Mouse (Mus musculus): ENCODE results near the gene Krtap1-4. TPM values are rescaled to one million over a fixed set of nuclear protein-coding genes. Genes with fewer than 3 reads are reported as not detected.
"Not testable (repeated sequence)": the region's sequence is repeated elsewhere in the genome, so short reads cannot be mapped to it uniquely, and the experiment has no call there.

Krtap1-4 gene
- polyA plus RNA-seq (2014; fragmentation: Nextera tagmentation; extraction: Ambion mirVana): not detected in 2 replicates

DNA sequence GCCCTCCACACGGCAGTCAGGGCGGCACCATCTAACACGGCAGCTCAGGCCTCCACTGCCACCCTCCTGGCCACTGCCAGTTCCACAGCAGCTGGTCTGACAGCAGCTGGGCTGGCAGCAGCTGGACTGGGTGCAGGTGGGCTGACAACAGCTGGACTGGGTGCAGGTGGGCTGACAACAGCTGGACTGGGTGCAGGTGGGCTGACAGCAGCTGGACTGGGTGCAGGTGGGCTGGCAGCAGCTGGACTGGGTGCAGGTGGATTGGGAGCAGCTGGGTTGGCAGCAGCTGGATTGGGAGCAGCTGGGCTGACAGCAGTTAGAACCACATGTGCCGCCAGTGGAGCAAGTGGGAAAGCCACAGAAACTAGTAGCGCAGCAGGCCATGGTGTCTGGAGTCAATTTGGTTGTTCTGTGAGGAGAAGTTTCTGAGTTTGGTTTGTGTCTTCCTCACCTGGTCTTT, at the start of gene Krtap1-4:
TSS of gene Krtap1-4 (minus strand) at position 410 of the 460 bp plus-strand sequence.
- TF ChIP-seq CTCF (IDR thresholded peaks at IDR 0.05; ENCODE audit: low read depth): no peak
- 73% methylated on average over 5 of the region's 5 CpGs for WGBS
- H3K9me3 ChIP-seq (ENCODE audit: low read depth, low read length): no peaks in the 10 kb centered on the region
- no peak within 1 kb of the TSS for H3K27ac ChIP-seq (ENCODE audit: low read depth)
- ATAC-seq (ENCODE audit: insufficient read depth) (no peak), DNase-seq (no peak)
- H3K27me3 ChIP-seq (ENCODE audit: insufficient read depth, low read length): no peaks in the 10 kb centered on the region
- no peaks in the 10 kb centered on the region for H3K4me1 ChIP-seq (ENCODE audit: insufficient read depth)
- H3K4me2 ChIP-seq: no peak within 1 kb of the TSS
- H3K36me3 ChIP-seq (ENCODE audit: insufficient read depth): no peaks in the 10 kb centered on the region
- H3K4me3 ChIP-seq (ENCODE audit: low read depth, low read length): no peak within 1 kb of the TSS
- H3K9ac ChIP-seq: no peak within 1 kb of the TSS

DNA sequence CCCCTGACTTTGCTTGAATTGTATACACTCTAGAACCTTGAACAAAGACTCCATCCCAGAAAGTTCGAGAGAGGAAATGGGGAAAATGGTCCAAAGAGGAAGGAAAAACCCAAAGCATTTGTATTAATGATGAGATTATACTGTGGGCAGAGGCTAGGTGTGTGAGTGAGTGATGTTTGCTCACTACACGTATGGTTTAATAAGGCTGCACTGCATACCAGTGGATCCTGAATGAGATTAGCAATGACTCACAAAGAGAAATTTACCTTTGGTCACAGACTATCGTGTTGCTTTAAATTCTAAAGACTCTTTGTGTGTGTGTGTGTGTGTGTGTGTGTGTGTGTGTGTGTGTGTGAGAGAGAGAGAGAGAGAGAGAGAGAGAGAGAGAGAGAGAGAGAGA, 47.4 kb upstream of the Krtap1-4 start:
- H3K9ac ChIP-seq: no peak overlapping the region
- no peak overlapping the region for H3K4me2 ChIP-seq
- H3K9me3 ChIP-seq (ENCODE audit: low read depth, low read length): no peaks in the 10 kb centered on the region
- H3K4me1 ChIP-seq (ENCODE audit: insufficient read depth): no peaks in the 10 kb centered on the region
- no peaks in the 10 kb centered on the region for H3K27me3 ChIP-seq (ENCODE audit: insufficient read depth, low read length)
- no peak overlapping the region for H3K4me3 ChIP-seq (ENCODE audit: low read depth, low read length)
- 44% methylated on average over 3 of the region's 3 CpGs for WGBS
- no peak for TF ChIP-seq CTCF (IDR thresholded peaks at IDR 0.05; ENCODE audit: low read depth)
- no peak for DNase-seq
- H3K27ac ChIP-seq (ENCODE audit: low read depth): no peak overlapping the region
- ATAC-seq (ENCODE audit: insufficient read depth): no peak
- H3K36me3 ChIP-seq (ENCODE audit: insufficient read depth): no peaks in the 10 kb centered on the region

DNA sequence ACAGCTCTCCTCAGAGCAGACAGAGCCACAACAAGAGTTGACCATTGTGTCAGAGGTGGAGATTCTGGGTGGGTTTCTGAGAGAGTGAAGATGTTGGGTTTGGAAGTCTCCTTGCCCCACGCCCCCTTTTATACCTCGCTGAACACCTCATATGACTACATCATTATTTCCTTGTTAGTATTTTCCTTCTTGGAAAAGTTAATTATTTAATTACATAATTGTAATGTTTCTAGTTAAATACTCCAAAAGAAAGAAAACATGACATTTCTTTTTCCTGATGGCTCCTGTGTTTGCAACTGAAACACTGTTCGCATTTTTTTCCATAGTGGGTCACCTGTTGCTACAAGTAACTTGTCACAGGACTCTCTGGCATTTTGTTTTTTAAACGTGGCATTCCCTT, 44.7 kb upstream of the Krtap1-4 start, which contains the start of gene Krtap4-1:
TSS of gene Krtap4-1 (minus strand) at position 101 of the 400 bp plus-strand sequence.
- Histone ChIP-seq H3K4me2 (no peak within 1 kb of the TSS), H3K9me3 (ENCODE audit: low read depth, low read length) (no peaks in the 10 kb centered on the region), H3K27ac (ENCODE audit: low read depth) (no peak within 1 kb of the TSS), H3K4me1 (ENCODE audit: insufficient read depth) (no peaks in the 10 kb centered on the region), H3K36me3 (ENCODE audit: insufficient read depth) (no peaks in the 10 kb centered on the region), H3K9ac (no peak within 1 kb of the TSS), H3K4me3 (ENCODE audit: low read depth, low read length) (no peak within 1 kb of the TSS), H3K27me3 (ENCODE audit: insufficient read depth, low read length) (no peaks in the 10 kb centered on the region)
- DNase-seq (no peak), ATAC-seq (ENCODE audit: insufficient read depth) (no peak)
- TF ChIP-seq CTCF (IDR thresholded peaks at IDR 0.05; ENCODE audit: low read depth): no peak
- 77% methylated on average over 4 of the region's 4 CpGs for WGBS

DNA sequence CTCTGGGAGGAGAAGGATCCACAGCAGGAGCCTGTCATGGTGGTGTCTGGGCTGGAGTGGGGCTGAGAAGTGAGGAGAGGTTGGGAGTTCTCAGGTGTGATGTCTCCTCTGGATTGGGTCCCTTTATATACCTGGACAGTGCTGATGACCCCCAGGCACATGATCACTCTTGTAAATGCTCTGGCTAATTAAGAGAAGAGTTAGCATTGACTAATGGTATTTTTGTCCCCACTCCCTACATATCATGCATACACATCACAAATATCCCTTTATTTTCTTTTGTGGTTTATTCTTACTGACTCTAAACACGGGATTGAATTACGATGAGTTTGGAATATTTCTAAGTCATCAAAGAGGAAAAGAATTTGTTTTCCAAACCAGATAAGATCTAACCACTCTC, 36.9 kb upstream of the Krtap1-4 start, which contains the start of gene Gm11562:
TSS of gene Gm11562 (minus strand) at position 101 of the 400 bp plus-strand sequence.
- no peak for TF ChIP-seq CTCF (IDR thresholded peaks at IDR 0.05; ENCODE audit: low read depth)
- Histone ChIP-seq H3K4me1 (ENCODE audit: insufficient read depth) (no peaks in the 10 kb centered on the region), H3K36me3 (ENCODE audit: insufficient read depth) (no peaks in the 10 kb centered on the region), H3K27ac (ENCODE audit: low read depth) (no peak within 1 kb of the TSS), H3K4me2 (no peak within 1 kb of the TSS), H3K4me3 (ENCODE audit: low read depth, low read length) (no peak within 1 kb of the TSS), H3K9me3 (ENCODE audit: low read depth, low read length) (no peaks in the 10 kb centered on the region), H3K27me3 (ENCODE audit: insufficient read depth, low read length) (no peaks in the 10 kb centered on the region), H3K9ac (no peak within 1 kb of the TSS)
- no peak for ATAC-seq (ENCODE audit: insufficient read depth)
- 70% methylated on average over 2 of the region's 2 CpGs for WGBS
- DNase-seq: no peak

DNA sequence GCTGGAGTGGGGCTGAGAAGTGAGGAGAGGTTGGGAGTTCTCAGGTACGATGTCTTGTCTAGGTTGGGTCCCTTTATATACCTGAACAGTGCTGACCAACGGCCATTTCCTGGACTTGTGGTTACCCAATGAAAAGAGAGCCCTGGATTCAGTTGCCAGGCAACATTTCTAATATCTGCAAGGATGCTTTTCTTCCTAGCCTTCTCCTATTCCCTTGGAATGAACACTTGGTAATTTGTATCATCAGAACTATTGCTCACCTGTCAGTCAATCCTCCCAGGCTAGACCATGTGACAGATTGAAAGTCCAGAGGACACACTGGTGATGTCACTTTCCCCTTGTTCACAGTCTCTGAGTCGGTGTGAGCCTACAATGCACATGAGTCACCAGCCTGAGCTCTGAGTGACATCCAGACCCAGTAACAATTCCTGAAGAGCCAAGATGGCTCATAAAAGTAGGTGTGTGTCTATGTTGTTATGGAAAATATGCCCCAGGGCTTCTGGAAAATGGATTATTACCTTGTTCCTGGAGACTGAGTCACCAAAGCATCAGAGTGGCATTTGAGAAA, 31.4 kb upstream of the Krtap1-4 start, which contains the start of gene Krtap2-4:
TSS of gene Krtap2-4 (minus strand) at position 51 of the 568 bp plus-strand sequence.
- no peak within 1 kb of the TSS for H3K4me3 ChIP-seq (ENCODE audit: low read depth, low read length)
- no peaks in the 10 kb centered on the region for H3K4me1 ChIP-seq (ENCODE audit: insufficient read depth)
- no peak for ATAC-seq (ENCODE audit: insufficient read depth)
- no peak for TF ChIP-seq CTCF (IDR thresholded peaks at IDR 0.05; ENCODE audit: low read depth)
- H3K9ac ChIP-seq: no peak within 1 kb of the TSS
- H3K27me3 ChIP-seq (ENCODE audit: insufficient read depth, low read length): no peaks in the 10 kb centered on the region
- H3K9me3 ChIP-seq (ENCODE audit: low read depth, low read length): no peaks in the 10 kb centered on the region
- no peak within 1 kb of the TSS for H3K27ac ChIP-seq (ENCODE audit: low read depth)
- H3K4me2 ChIP-seq: no peak within 1 kb of the TSS
- no peak for DNase-seq
- WGBS: 58% methylated on average over 3 of the region's 3 CpGs
- no peaks in the 10 kb centered on the region for H3K36me3 ChIP-seq (ENCODE audit: insufficient read depth)

DNA sequence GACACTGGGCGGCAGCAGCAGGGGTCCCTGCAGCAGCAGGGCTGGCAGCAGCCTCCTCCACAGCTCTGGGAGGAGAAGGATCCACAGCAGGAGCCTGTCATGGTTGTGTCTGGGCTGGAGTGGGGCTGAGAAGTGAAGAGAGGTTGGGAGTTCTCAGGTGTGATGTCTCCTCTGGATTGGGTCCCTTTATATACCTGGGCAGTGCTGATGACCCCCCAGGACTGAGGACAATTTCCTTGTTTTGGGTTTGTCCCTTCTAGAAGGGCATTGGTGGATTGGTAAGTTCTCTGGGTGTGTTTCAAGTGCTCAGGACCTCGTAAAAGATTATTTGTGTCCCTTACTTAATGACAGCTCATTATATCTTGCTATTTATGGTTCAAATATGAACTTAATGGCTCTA, 26.6 kb upstream of the Krtap1-4 start, which contains the start of gene Gm11937:
TSS of gene Gm11937 (minus strand) at position 101 of the 400 bp plus-strand sequence.
- H3K4me3 ChIP-seq (ENCODE audit: low read depth, low read length); ATAC-seq (ENCODE audit: insufficient read depth); DNase-seq; H3K27me3 ChIP-seq (ENCODE audit: insufficient read depth, low read length); H3K36me3 ChIP-seq (ENCODE audit: insufficient read depth); H3K4me1 ChIP-seq (ENCODE audit: insufficient read depth); H3K9me3 ChIP-seq (ENCODE audit: low read depth, low read length); H3K27ac ChIP-seq (ENCODE audit: low read depth); H3K9ac ChIP-seq; H3K4me2 ChIP-seq: not testable (repeated sequence)
- 54% methylated on average over 1 of the region's 2 CpGs for WGBS

DNA sequence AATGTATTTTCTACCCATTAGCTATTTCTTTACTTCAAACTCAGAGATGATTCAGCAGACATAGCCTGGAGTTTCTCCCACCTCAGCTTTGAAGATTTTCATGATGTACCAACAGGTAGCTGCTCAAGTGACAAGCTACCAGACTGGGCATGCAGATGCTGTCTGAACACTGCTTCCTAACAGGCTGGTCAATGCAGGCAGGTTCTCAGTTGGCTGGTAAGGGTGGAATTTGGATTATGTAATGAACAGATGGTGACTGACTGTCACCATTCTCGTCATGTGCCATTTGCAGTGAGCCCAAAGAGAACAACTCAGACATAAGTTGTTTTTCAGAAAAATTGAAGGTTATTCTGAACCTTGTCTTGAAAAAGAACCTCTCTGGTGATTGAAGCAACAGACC, 25.7 kb upstream of the Krtap1-4 start:
- H3K4me2 ChIP-seq: no peak overlapping the region
- no peaks in the 10 kb centered on the region for H3K36me3 ChIP-seq (ENCODE audit: insufficient read depth)
- H3K4me1 ChIP-seq (ENCODE audit: insufficient read depth): no peaks in the 10 kb centered on the region
- H3K27me3 ChIP-seq (ENCODE audit: insufficient read depth, low read length): no peaks in the 10 kb centered on the region
- ATAC-seq (ENCODE audit: insufficient read depth): no peak
- no peak overlapping the region for H3K4me3 ChIP-seq (ENCODE audit: low read depth, low read length)
- H3K9ac ChIP-seq: no peak overlapping the region
- H3K27ac ChIP-seq (ENCODE audit: low read depth): no peak overlapping the region
- no peak for DNase-seq
- WGBS: 75% methylated on average over 1 of the region's 1 CpGs
- no peak for TF ChIP-seq CTCF (IDR thresholded peaks at IDR 0.05; ENCODE audit: low read depth)
- H3K9me3 ChIP-seq (ENCODE audit: low read depth, low read length): no peaks in the 10 kb centered on the region

DNA sequence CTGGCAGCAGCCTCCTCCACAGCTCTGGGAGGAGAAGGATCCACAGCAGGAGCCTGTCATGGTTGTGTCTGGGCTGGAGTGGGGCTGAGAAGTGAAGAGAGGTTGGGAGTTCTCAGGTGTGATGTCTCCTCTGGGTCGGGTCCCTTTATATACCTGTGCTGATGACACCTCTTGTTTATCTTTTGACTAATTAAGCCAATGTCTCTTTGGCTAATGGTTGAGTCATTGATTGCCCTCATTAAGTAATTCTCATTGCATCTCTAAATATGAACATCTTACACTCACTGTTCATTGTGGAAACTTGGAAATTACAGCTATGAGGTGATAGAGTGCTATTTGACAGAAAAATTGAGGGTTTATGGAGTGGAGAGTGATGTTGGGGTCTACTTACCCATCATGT, 19.8 kb upstream of the Krtap1-4 start, which contains the start of gene Gm11938:
TSS of gene Gm11938 (minus strand) at position 101 of the 400 bp plus-strand sequence.
- H3K4me2 ChIP-seq; H3K27ac ChIP-seq (ENCODE audit: low read depth); H3K9me3 ChIP-seq (ENCODE audit: low read depth, low read length); H3K9ac ChIP-seq; H3K36me3 ChIP-seq (ENCODE audit: insufficient read depth); H3K4me3 ChIP-seq (ENCODE audit: low read depth, low read length); H3K4me1 ChIP-seq (ENCODE audit: insufficient read depth); ATAC-seq (ENCODE audit: insufficient read depth); H3K27me3 ChIP-seq (ENCODE audit: insufficient read depth, low read length); DNase-seq: not testable (repeated sequence)
- WGBS: 53% methylated on average over 1 of the region's 1 CpGs

DNA sequence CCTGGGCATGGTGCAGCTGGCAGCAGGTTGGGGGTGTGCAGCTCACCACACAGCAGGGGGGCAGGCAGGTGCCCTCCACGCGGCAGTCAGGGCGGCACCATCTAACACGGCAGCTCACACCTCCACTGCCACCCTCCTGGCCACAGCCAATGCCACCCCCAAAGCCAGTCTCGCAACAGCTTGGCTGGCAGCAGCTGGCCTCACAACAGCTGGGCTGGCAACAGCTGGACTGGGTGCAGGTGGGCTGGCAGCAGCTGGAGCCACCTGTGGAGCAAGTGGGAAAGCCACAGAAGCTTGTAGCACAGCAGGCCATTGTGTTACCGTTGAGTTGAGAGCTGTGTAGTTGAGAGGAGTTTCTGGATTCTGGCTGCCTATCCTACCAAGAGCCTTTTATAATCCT, 14.3 kb upstream of the Krtap1-4 start, which contains the start of gene Krtap9-3:
TSS of gene Krtap9-3 (minus strand) at position 364 of the 400 bp plus-strand sequence.
- H3K27ac ChIP-seq (ENCODE audit: low read depth); H3K4me3 ChIP-seq (ENCODE audit: low read depth, low read length); H3K4me1 ChIP-seq (ENCODE audit: insufficient read depth); DNase-seq; H3K9me3 ChIP-seq (ENCODE audit: low read depth, low read length); ATAC-seq (ENCODE audit: insufficient read depth); H3K27me3 ChIP-seq (ENCODE audit: insufficient read depth, low read length); H3K9ac ChIP-seq; H3K36me3 ChIP-seq (ENCODE audit: insufficient read depth); H3K4me2 ChIP-seq: not testable (repeated sequence)
- 83% methylated on average over 6 of the region's 6 CpGs for WGBS

Data from lung, embryonic 14.5 days (tissue).